Mouse (Mus musculus) stomach, postnatal 0 days (tissue): ENCODE measurements at regions not wholly inside any gene's neighbourhood (a gene's known extent, or its start where the extent isn't known, plus 50 kb on each side); places are given as distances from the start of the nearest gene placed in this dataset.

Source experiments
- CTCF ChIP-seq: IDR thresholded peaks from 2 replicates; pipeline ENCODE4 v1.5.1; 2016; ENCODE audit warnings: antibody characterized with exemption, low read depth, mild to moderate bottlenecking, moderate library complexity
- EP300 ChIP-seq: optimal IDR thresholded peaks from 2 replicates; pipeline ENCODE3; 2016; ENCODE audit warnings: antibody characterized with exemption

- TF ChIP-seq CTCF (no peak), EP300 (no peak)
Measured at GRCm38 (mm10) chr1:119304470-119304980, 117.5 kb downstream of the Inhbb start.
